Mouse (Mus musculus): ENCODE measurements around the gene Pmvk.

- TF ChIP-seq CTCF (IDR thresholded peaks at IDR 0.05; ENCODE audit: insufficient read depth, low read depth, low read length) (no peak), POLR2A (IDR thresholded peaks at IDR 0.05; ENCODE audit: insufficient read depth, low read depth, low read length) (no peak)
Observed at GRCm38 (mm10) chr3:89490790-89491189, 36.4 kb downstream of the Pmvk start.

Data from olfactory bulb, adult 2 months (tissue).